9 mouse cellular contexts compared by ENCODE assay signal in genomic region chr1:121400243-121400642, GRCm38 (mm10). TPM values are rescaled to one million over a fixed set of nuclear protein-coding genes. Genes with fewer than 3 reads are reported as not detected.
DNase-seq lines count a peak whose midpoint lies in the region; ATAC-seq and TF ChIP-seq lines count a peak whose summit lies in the region.
"Had no signal": no experiment of that assay in that cellular context is flagged by ENCODE, and none has a peak within 500 bp of the region (broad histone marks: within the 10 kb centered on the region; RNA-seq: fewer than 3 reads in every experiment).

No protein-coding gene starts in this region.

- TF ChIP-seq CTCF in intestine, postnatal 0 days (IDR thresholded peaks at IDR 0.05; ENCODE audit: low read depth), result peak; percentile 88
- peak; percentile 22 to 71 (median 27); a peak in 4 of 6 replicates for TF ChIP-seq CTCF in MEL (IDR thresholded peaks at IDR 0.05 in 2 of 3, conservative IDR thresholded peaks at IDR 0.05 in 1 of 3; ENCODE audit: control insufficient read depth in 1 of 3, insufficient read depth in 1 of 3, low read depth in 2 of 3, low read length in 3 of 3, poor library complexity in 1 of 3, severe bottlenecking in 1 of 3)
- TF ChIP-seq CTCF in heart, postnatal 0 days (IDR thresholded peaks at IDR 0.05; ENCODE audit: low read depth), result peak; percentile 84

- 21% methylated on average over 4 of the region's 4 CpGs for WGBS in intestine, postnatal 0 days
- 21% methylated on average over 4 of the region's 4 CpGs for WGBS in intestine, embryonic 16.5 days
- WGBS in heart, postnatal 0 days, result 18% methylated on average over 4 of the region's 4 CpGs
- WGBS in midbrain, embryonic 13.5 days, result 26% methylated on average over 4 of the region's 4 CpGs

- H3K4me3 ChIP-seq in intestine, postnatal 0 days (ENCODE audit: low read depth, low read length), result no peak overlapping the region
- H3K4me3 ChIP-seq in intestine, embryonic 16.5 days (ENCODE audit: low read length), result no peak overlapping the region
- H3K4me3 ChIP-seq in MEL (ENCODE audit: control insufficient read depth in 1 of 2, insufficient read depth in 1 of 2, low read depth in 2 of 2, low read length in 2 of 2), result no peak overlapping the region; a peak in 1 of 4 replicates
- H3K4me3 ChIP-seq in heart, postnatal 0 days (ENCODE audit: low read depth, low read length), result no peak overlapping the region
- H3K4me3 ChIP-seq in midbrain, embryonic 13.5 days (replicated peaks), result no peak overlapping the region
- H3K4me3 ChIP-seq: liver, embryonic 15.5 days had no signal

- peak; percentile 61 for DNase-seq in A20 (ENCODE audit: low read depth, low spot score)
- DNase-seq in MEL (ENCODE audit: low read depth, low spot score), result peak; percentile 57
- DNase-seq in heart, postnatal 0 days (ENCODE audit: low spot score), result peak; percentile 72

- no peaks in the 10 kb centered on the region for H3K9me3 ChIP-seq in intestine, postnatal 0 days (ENCODE audit: control insufficient read depth)
- no peaks in the 10 kb centered on the region for H3K9me3 ChIP-seq in intestine, embryonic 16.5 days (ENCODE audit: control insufficient read depth, low read length)
- H3K9me3 ChIP-seq in MEL (replicated peaks; ENCODE audit: insufficient read depth, low read length), result no peaks in the 10 kb centered on the region
- no peaks in the 10 kb centered on the region for H3K9me3 ChIP-seq in heart, postnatal 0 days (replicated peaks; ENCODE audit: control insufficient read depth, low read length)
- no peaks in the 10 kb centered on the region for H3K9me3 ChIP-seq in midbrain, embryonic 13.5 days
- H3K9me3 ChIP-seq: liver, embryonic 15.5 days had no signal

- no peaks in the 10 kb centered on the region for H3K79me2 ChIP-seq in MEL (ENCODE audit: control insufficient read depth, insufficient read depth, low read length, poor library complexity)

- no peak for TF ChIP-seq POLR2A in MEL (IDR thresholded peaks at IDR 0.05; ENCODE audit: control insufficient read depth in 1 of 2, insufficient read depth in 1 of 2, low read depth in 1 of 2, low read length in 2 of 2, poor library complexity in 1 of 2)

- no peak overlapping the region for H3K27ac ChIP-seq in intestine, postnatal 0 days (ENCODE audit: low read depth, low read length)
- no peak overlapping the region for H3K27ac ChIP-seq in intestine, embryonic 16.5 days (ENCODE audit: low read length)
- no peak overlapping the region for H3K27ac ChIP-seq in MEL (ENCODE audit: control insufficient read depth, low read depth, low read length)
- no peak overlapping the region for H3K27ac ChIP-seq in heart, postnatal 0 days (ENCODE audit: low read depth)
- H3K27ac ChIP-seq in midbrain, embryonic 13.5 days, result no peak overlapping the region
- H3K27ac ChIP-seq: liver, embryonic 15.5 days had no signal

- TF ChIP-seq RAD21 in MEL (IDR thresholded peaks at IDR 0.05; ENCODE audit: low read depth, low read length), result peak; percentile 86

- H3K27me3 ChIP-seq in intestine, postnatal 0 days (replicated peaks; ENCODE audit: control insufficient read depth, insufficient read depth, low read length), result no peaks in the 10 kb centered on the region
- H3K27me3 ChIP-seq in intestine, embryonic 16.5 days (replicated peaks; ENCODE audit: control insufficient read depth, insufficient read depth, low read length), result no peaks in the 10 kb centered on the region
- H3K27me3 ChIP-seq in MEL (ENCODE audit: control insufficient read depth in 1 of 2, insufficient read depth in 2 of 2, low read length in 2 of 2), result peaks cover 0 to 2% of the 10 kb centered on the region in 2 experiments; a peak in 1 of 4 replicates
- no peaks in the 10 kb centered on the region for H3K27me3 ChIP-seq in heart, postnatal 0 days (ENCODE audit: control insufficient read depth, insufficient read depth, low read length)
- H3K27me3 ChIP-seq in midbrain, embryonic 13.5 days, result no peaks in the 10 kb centered on the region
- H3K27me3 ChIP-seq: liver, embryonic 15.5 days had no signal

- no peaks in the 10 kb centered on the region; the same call in 1 of the 2 replicates for H3K4me1 ChIP-seq in intestine, postnatal 0 days (replicated peaks; ENCODE audit: control insufficient read depth, insufficient read depth, low read length)
- H3K4me1 ChIP-seq in intestine, embryonic 16.5 days (ENCODE audit: control insufficient read depth, insufficient read depth, low read length), result no peaks in the 10 kb centered on the region
- no peaks in the 10 kb centered on the region; a peak in 1 of 4 replicates for H3K4me1 ChIP-seq in MEL (ENCODE audit: control insufficient read depth in 1 of 2, insufficient read depth in 2 of 2, low read length in 2 of 2)
- H3K4me1 ChIP-seq in heart, postnatal 0 days (ENCODE audit: control insufficient read depth, insufficient read depth), result peaks cover 10% of the 10 kb centered on the region
- H3K4me1 ChIP-seq in midbrain, embryonic 13.5 days (replicated peaks), result peaks cover 16% of the 10 kb centered on the region
- H3K4me1 ChIP-seq: liver, embryonic 15.5 days had no signal

- no peaks in the 10 kb centered on the region for H3K36me3 ChIP-seq in intestine, postnatal 0 days (ENCODE audit: control insufficient read depth, insufficient read depth)
- no peaks in the 10 kb centered on the region for H3K36me3 ChIP-seq in intestine, embryonic 16.5 days (ENCODE audit: control insufficient read depth, insufficient read depth, low read length)
- H3K36me3 ChIP-seq in MEL (ENCODE audit: control insufficient read depth in 1 of 2, insufficient read depth in 2 of 2, low read length in 2 of 2), result no peaks in the 10 kb centered on the region; a peak in 1 of 4 replicates
- no peaks in the 10 kb centered on the region for H3K36me3 ChIP-seq in heart, postnatal 0 days (replicated peaks; ENCODE audit: control insufficient read depth, insufficient read depth, low read length)
- H3K36me3 ChIP-seq in midbrain, embryonic 13.5 days, result no peaks in the 10 kb centered on the region
- H3K36me3 ChIP-seq: liver, embryonic 15.5 days had no signal

- H3K9ac ChIP-seq in intestine, postnatal 0 days (ENCODE audit: low read depth, low read length), result no peak overlapping the region
- H3K9ac ChIP-seq in intestine, embryonic 16.5 days (ENCODE audit: low read depth, low read length), result no peak overlapping the region
- H3K9ac ChIP-seq in MEL (ENCODE audit: control insufficient read depth, low read depth, low read length, poor library complexity, severe bottlenecking), result no peak overlapping the region
- H3K9ac ChIP-seq in heart, postnatal 0 days (replicated peaks; ENCODE audit: low read depth, low read length), result no peak overlapping the region
- H3K9ac ChIP-seq in midbrain, embryonic 13.5 days (replicated peaks), result no peak overlapping the region
- H3K9ac ChIP-seq: liver, embryonic 15.5 days had no signal

- ATAC-seq in intestine, postnatal 0 days, result no peak
- ATAC-seq in intestine, embryonic 16.5 days, result no peak
- no peak for ATAC-seq in heart, postnatal 0 days (ENCODE audit: insufficient read depth, low read depth)
- peak; percentile 62; the same call in 1 of the 2 replicates for ATAC-seq in midbrain, embryonic 13.5 days
- no peak for ATAC-seq in granulocyte monocyte progenitor cell, adult 5-6 weeks (replicated peaks; ENCODE audit: poor library complexity, severe bottlenecking)
- ATAC-seq in megakaryocyte-erythroid progenitor cell, adult 5-6 weeks (replicated peaks; ENCODE audit: low FRiP score, low TSS enrichment, poor library complexity, severe bottlenecking), result no peak

- TF ChIP-seq EP300 in MEL (IDR thresholded peaks at IDR 0.05; ENCODE audit: low read depth in 1 of 2, low read length in 2 of 2), result no peak
- no peak for TF ChIP-seq EP300 in heart, postnatal 0 days (IDR thresholded peaks at IDR 0.05; ENCODE audit: low read depth)

- H3K4me2 ChIP-seq in intestine, postnatal 0 days (replicated peaks; ENCODE audit: low read depth), result no peak overlapping the region
- H3K4me2 ChIP-seq in intestine, embryonic 16.5 days (ENCODE audit: low read depth, low read length), result no peak overlapping the region
- H3K4me2 ChIP-seq in heart, postnatal 0 days (ENCODE audit: low read depth, low read length), result no peak overlapping the region
- H3K4me2 ChIP-seq in midbrain, embryonic 13.5 days (replicated peaks), result no peak overlapping the region
- H3K4me2 ChIP-seq: liver, embryonic 15.5 days had no signal

TF ChIP-seq in MEL, 35 proteins besides CTCF, POLR2A, EP300 and RAD21:
- TF ChIP-seq ZC3H11A (IDR thresholded peaks at IDR 0.05; ENCODE audit: low read depth, low read length) (peak; percentile 73), E2F4 (IDR thresholded peaks at IDR 0.05; ENCODE audit: borderline replicate concordance, low read depth, low read length) (no peak), SMC3 (IDR thresholded peaks at IDR 0.05; ENCODE audit: low read depth, low read length) (peak; percentile 68)

RNA-seq across cellular contexts. Expression of gene Ccdc93, which starts 30.6 kb away (rescaled TPM):
- 8.2 and 10.1 TPM in 2 replicates for polyA plus RNA-seq in intestine, postnatal 0 days (2015; fragmentation: Nextera tagmentation; extraction: Ambion mirVana)
- polyA plus RNA-seq in intestine, embryonic 16.5 days (2015; fragmentation: Nextera tagmentation; extraction: Ambion mirVana), result 10.7 and 11.5 TPM in 2 replicates
- 18.0 and 21.3 TPM in 2 replicates for total RNA-seq in MEL (2012; rRNA removed)
- polyA plus RNA-seq in MEL (2012; ENCODE audit: insufficient read depth in 1 of 2, insufficient read length in 2 of 2, low read depth in 1 of 2, low replicate concordance in 2 of 2, missing spikeins in 1 of 2), result 10 to 100 TPM in 1 of 2 experiments, not detected in 1; 21.5 TPM
- 3.9 and 4.9 TPM in 2 replicates for total RNA-seq in heart, postnatal 0 days (2014; rRNA removed; ENCODE audit: low replicate concordance)
- 4.5 and 4.7 TPM in 2 replicates for polyA plus RNA-seq in heart, postnatal 0 days (2015; fragmentation: Nextera tagmentation; extraction: Ambion mirVana)
- 11.4 and 12.2 TPM in 2 replicates for polyA plus RNA-seq in midbrain, embryonic 13.5 days (2015; fragmentation: Nextera tagmentation; extraction: Ambion mirVana)
- 19.2 and 19.5 TPM in 2 replicates for total RNA-seq in granulocyte monocyte progenitor cell, adult 5-6 weeks (2014; fragmentation: Nextera tagmentation)
- 24.8 and 32.0 TPM in 2 replicates for total RNA-seq in granulocyte monocyte progenitor cell, adult 5-6 weeks (2017)
- total RNA-seq in megakaryocyte-erythroid progenitor cell, adult 5-6 weeks (2014; fragmentation: Nextera tagmentation), result 7.9 and 14.3 TPM in 2 replicates
- total RNA-seq in megakaryocyte-erythroid progenitor cell, adult 5-6 weeks (2017), result 14.1 and 16.3 TPM in 2 replicates

Comparison
In these comparisons a context has a peak if more than half of its experiments do, and no peak if none do; other contexts are left out.
1. CTCF ChIP-seq: peak in every context shown above with its lines; median percentile 88 in intestine, postnatal 0 days; 84 in heart, postnatal 0 days; 27 in MEL.